Mouse (Mus musculus) heart, postnatal 0 days (tissue): ENCODE data around the gene Bcorl1. TPM values are rescaled to one million over a fixed set of nuclear protein-coding genes. Genes with fewer than 3 reads are reported as not detected.
A peak's percentile ranks its signal among the peaks of the same experiment; 100 is the strongest.
"Not testable (repeated sequence)": the region's sequence is repeated elsewhere in the genome, so short reads cannot be mapped to it uniquely, and the experiment has no call there.

Experiments used
- ATAC-seq: fragments of 200-750 bp; cut with Nextera tagmentation; 2 replicates; pipeline ENCODE4 v1.8.0; 2017; ENCODE audit warnings: low read depth, moderate number of reproducible peaks, moderate library complexity; ENCODE audit not compliant: insufficient read depth
- DNase-seq: peaks from one replicate; pipeline ENCODE4 v3.0.0-alpha.2; 2016; ENCODE audit warnings: low spot score
- H3K27ac ChIP-seq: fragments of 300-500 bp; sonication (generic); 2 replicates; pipeline ENCODE4 v1.5.1; 2014; ENCODE audit warnings: low read depth, mild to moderate bottlenecking
- H3K27me3 ChIP-seq: fragments of 300-500 bp; sonication (generic); 2 replicates; pipeline ENCODE4 v1.6.1; 2014; ENCODE audit warnings: low read length, mixed read lengths; ENCODE audit not compliant: control insufficient read depth, insufficient read depth
- H3K36me3 ChIP-seq: fragments of 300-500 bp; sonication (generic); replicated peaks from 2 replicates; pipeline ENCODE4 v1.6.1; 2014; ENCODE audit warnings: low read length, mixed read lengths; ENCODE audit not compliant: control insufficient read depth, insufficient read depth
- H3K4me1 ChIP-seq: fragments of 300-500 bp; sonication (generic); 2 replicates; pipeline ENCODE4 v1.6.1; 2014; ENCODE audit warnings: antibody characterized with exemption; ENCODE audit not compliant: control insufficient read depth, insufficient read depth
- H3K4me2 ChIP-seq: fragments of 300-500 bp; sonication (generic); 2 replicates; pipeline ENCODE4 v1.6.1; 2014; ENCODE audit warnings: low read depth, mild to moderate bottlenecking, low read length, moderate library complexity
- H3K4me3 ChIP-seq: fragments of 300-500 bp; sonication (generic); 2 replicates; pipeline ENCODE4 v1.5.1; 2014; ENCODE audit warnings: low read depth, low read length
- H3K9ac ChIP-seq: fragments of 300-500 bp; sonication (generic); replicated peaks from 2 replicates; pipeline ENCODE4 v1.6.1; 2014; ENCODE audit warnings: low read depth, low read length, mixed read lengths
- H3K9me3 ChIP-seq: fragments of 300-500 bp; sonication (generic); replicated peaks from 2 replicates; pipeline ENCODE4 v1.6.1; 2016; ENCODE audit warnings: low read length; ENCODE audit not compliant: control insufficient read depth
- CTCF ChIP-seq: IDR thresholded peaks from 2 replicates; pipeline ENCODE4 v1.5.1; 2016; ENCODE audit warnings: antibody characterized with exemption, control low read depth, low read depth
- EP300 ChIP-seq: IDR thresholded peaks from 2 replicates; pipeline ENCODE4 v1.6.1; 2016; ENCODE audit warnings: antibody characterized with exemption, low read depth
- WGBS: fragments of 180-500 bp; shearing (Covaris S2); extraction: QIAGEN DNeasy Blood & Tissue Kit; methylation state at CpG from one replicate; pipeline ENCODE4 v1.1.7; 2014; 5-methylcytosine and 5-hydroxymethylcytosine counted together
- polyA plus RNA-seq: library from polyadenylated mRNA; unstranded; fragments of >200 nt; fragmentation: Nextera tagmentation; extraction: Ambion mirVana; gene quantifications from 2 replicates; pipeline ENCODE4 v1.2.1, GENCODE M21; 2015
- total RNA-seq: library from RNA; depleted of rRNA; stranded (reverse); fragments of >200 nt; gene quantifications from 2 replicates; pipeline ENCODE4 v1.2.3, GENCODE M21; 2014; ENCODE audit warnings: low replicate concordance

Gene Bcorl1
- total and polyA plus RNA-seq, 2 experiments from 2014 or later = 2.0 to 7.2 TPM

- Histone ChIP-seq H3K9me3 (no peaks in the 10 kb centered on the region), H3K4me2 (0 out of 2 replicates have a peak overlapping the region, but pooled peaks have one; percentile 15), H3K27ac (peak overlapping the region; percentile 34; the same call in 1 of the 2 replicates), H3K9ac (no peak overlapping the region), H3K27me3 (no peaks in the 10 kb centered on the region), H3K4me1 (0 out of 2 replicates have a peak, but pooled peaks cover 2% of the 10 kb centered on the region), H3K4me3 (no peak overlapping the region; the same call in 1 of the 2 replicates), H3K36me3 (no peaks in the 10 kb centered on the region)
- ATAC-seq = no peak
- WGBS = 44% methylated on average over 6 of the region's 6 CpGs
- no peak for DNase-seq
- TF ChIP-seq CTCF (no peak), EP300 (no peak)
Measured at GRCm38 (mm10) chrX:48433527-48433899, 92.4 kb downstream of the Bcorl1 start.

DNA sequence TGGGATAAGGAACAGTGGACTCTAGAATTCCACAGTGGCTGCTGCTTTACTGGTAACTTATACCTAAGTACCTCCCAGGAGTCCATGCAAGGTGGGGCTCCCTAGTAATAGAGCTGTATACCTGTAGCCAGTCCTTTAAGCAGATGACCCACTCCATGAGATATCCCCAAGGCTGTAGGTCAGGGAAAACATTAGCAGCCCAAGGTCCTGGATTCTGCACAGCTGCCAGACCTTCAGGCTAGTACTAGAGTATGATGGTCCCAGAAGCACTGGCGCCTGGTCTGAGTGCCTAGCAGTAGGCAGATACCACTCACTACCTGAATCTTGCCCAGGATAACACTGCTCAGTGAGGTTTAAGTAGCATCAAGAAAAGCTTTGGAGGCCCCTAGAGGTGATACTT, 93.1 kb downstream of the Bcorl1 start:
- ATAC-seq (no peak), DNase-seq (no peak)
- Histone ChIP-seq H3K9ac (no peak overlapping the region), H3K4me3 (no peak overlapping the region), H3K4me2 (no peak overlapping the region), H3K4me1 (peaks cover 7% of the 10 kb centered on the region; the same call in 1 of the 2 replicates), H3K27me3 (no peaks in the 10 kb centered on the region), H3K27ac (no peak overlapping the region), H3K9me3 (no peaks in the 10 kb centered on the region), H3K36me3 (no peaks in the 10 kb centered on the region)
- WGBS = 82% methylated on average over 1 of the region's 1 CpGs
- TF ChIP-seq EP300 (no peak), CTCF (no peak)

DNA sequence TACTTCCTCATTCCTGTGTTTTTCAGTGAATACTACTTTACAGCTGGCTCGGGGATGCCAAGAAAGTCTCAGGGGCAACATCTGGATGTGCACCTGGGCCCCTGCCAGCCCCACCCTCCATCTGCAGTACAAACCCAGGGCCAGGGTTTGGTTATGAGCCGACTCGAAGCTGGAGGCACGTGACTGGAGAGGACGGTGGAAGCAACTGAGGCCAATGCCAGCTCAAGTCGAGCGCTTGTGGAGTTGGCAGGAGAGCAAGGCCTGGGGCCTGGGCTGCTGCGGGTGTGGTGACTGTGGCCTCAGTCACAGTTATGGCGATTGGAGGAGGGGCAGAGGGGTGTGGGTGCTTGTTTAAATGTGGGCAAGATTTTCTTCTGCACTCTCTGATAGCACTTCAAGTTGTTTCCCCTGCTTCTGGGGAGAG, 94.3 kb downstream of the Bcorl1 start:
- no peaks in the 10 kb centered on the region for H3K36me3 ChIP-seq
- H3K27me3 ChIP-seq = no peaks in the 10 kb centered on the region
- 39% methylated on average over 9 of the region's 9 CpGs for WGBS
- H3K4me3 ChIP-seq = no peak overlapping the region
- ATAC-seq = no peak
- H3K4me2 ChIP-seq = no peak overlapping the region
- no peak overlapping the region for H3K9ac ChIP-seq
- peaks cover 7% of the 10 kb centered on the region; the same call in 1 of the 2 replicates for H3K4me1 ChIP-seq
- DNase-seq = no peak
- no peak for TF ChIP-seq CTCF
- TF ChIP-seq EP300 = no peak
- H3K9me3 ChIP-seq = no peaks in the 10 kb centered on the region
- H3K27ac ChIP-seq = no peak overlapping the region; the same call in 1 of the 2 replicates

- not testable (repeated sequence) for H3K4me3 ChIP-seq, DNase-seq, H3K36me3 ChIP-seq, H3K4me1 ChIP-seq, H3K4me2 ChIP-seq, H3K9ac ChIP-seq, ATAC-seq, H3K27ac ChIP-seq, H3K9me3 ChIP-seq, H3K27me3 ChIP-seq
- WGBS = 86% methylated on average over 5 of the region's 7 CpGs
Measured at GRCm38 (mm10) chrX:48436082-48436481, 94.9 kb downstream of the Bcorl1 start.

GRCm38 (mm10) chrX:48439036-48439435, 97.9 kb downstream of the Bcorl1 start:
- DNase-seq (no peak), ATAC-seq (no peak)
- Histone ChIP-seq H3K27ac (no peak overlapping the region), H3K36me3 (no peaks in the 10 kb centered on the region), H3K4me2 (no peak overlapping the region), H3K9ac (no peak overlapping the region), H3K9me3 (no peaks in the 10 kb centered on the region), H3K4me1 (peaks cover 7% of the 10 kb centered on the region; the same call in 1 of the 2 replicates), H3K27me3 (no peaks in the 10 kb centered on the region), H3K4me3 (no peak overlapping the region)
- no peak for TF ChIP-seq EP300
- TF ChIP-seq CTCF = no peak
- 60% methylated on average over 4 of the region's 4 CpGs for WGBS

GRCm38 (mm10) chrX:48441548-48441947, 100.4 kb downstream of the Bcorl1 start:
- 81% methylated on average over 6 of the region's 6 CpGs for WGBS
- H3K36me3 ChIP-seq = no peaks in the 10 kb centered on the region
- no peak overlapping the region for H3K27ac ChIP-seq
- H3K27me3 ChIP-seq = no peaks in the 10 kb centered on the region
- no peaks in the 10 kb centered on the region for H3K9me3 ChIP-seq
- ATAC-seq (no peak), DNase-seq (no peak)
- no peak overlapping the region for H3K9ac ChIP-seq
- peaks cover 7% of the 10 kb centered on the region; the same call in 1 of the 2 replicates for H3K4me1 ChIP-seq
- TF ChIP-seq CTCF = no peak
- TF ChIP-seq EP300 = no peak
- H3K4me3 ChIP-seq = no peak overlapping the region
- no peak overlapping the region for H3K4me2 ChIP-seq
